Mouse (Mus musculus) embryonic stem cell, embryonic (primary cell): ENCODE measurements around the gene Sema6b.
"Not testable (repeated sequence)": the region's sequence is repeated elsewhere in the genome, so short reads cannot be mapped to it uniquely, and the experiment has no call there.

Source experiments
- CTCF ChIA-PET, 4 experiments: fragments of 300-600 bp in 2 of 4; fragments of 350-600 bp in 2 of 4; sonication (Branson Sonifier 250); formaldehyde crosslinking; loops; one replicate each; lab custom pipeline; 2022; ENCODE audit warnings: inconsistent platforms in 2 of 4; lab: Charles Lee
- POLR2A ChIA-PET, 4 experiments: fragments of 300-600 bp in 2 of 4; fragments of 350-600 bp in 2 of 4; sonication (Branson Sonifier 250); formaldehyde crosslinking; loops; one replicate each; lab custom pipeline; 2022; ENCODE audit warnings: antibody characterized with exemption in 4 of 4, inconsistent platforms in 1 of 4; lab: Charles Lee

Gene Sema6b

GRCm38 (mm10) chr17:56111864-56112263, 28.3 kb downstream of the Sema6b start:
- ChIA-PET CTCF (interaction anchor here (0.5 to 2.6 kb wide), 49 partner anchors 9 to 441 kb away, joined by 3 to 18 read pairs (median 4); partner anchors contain the start of genes Lrg1 (in 2 of the 4), Sema6b (in 2 of the 4) and Dpp9 (in 1 of the 4)), POLR2A (interaction anchor here in 3 of 4 experiments (0.7 to 1.9 kb wide), 8 partner anchors 14 to 239 kb away, joined by 3 to 4 read pairs (median 3); partner anchors contain the start of gene Hdgfl2 (in 1 of the 3))

DNA sequence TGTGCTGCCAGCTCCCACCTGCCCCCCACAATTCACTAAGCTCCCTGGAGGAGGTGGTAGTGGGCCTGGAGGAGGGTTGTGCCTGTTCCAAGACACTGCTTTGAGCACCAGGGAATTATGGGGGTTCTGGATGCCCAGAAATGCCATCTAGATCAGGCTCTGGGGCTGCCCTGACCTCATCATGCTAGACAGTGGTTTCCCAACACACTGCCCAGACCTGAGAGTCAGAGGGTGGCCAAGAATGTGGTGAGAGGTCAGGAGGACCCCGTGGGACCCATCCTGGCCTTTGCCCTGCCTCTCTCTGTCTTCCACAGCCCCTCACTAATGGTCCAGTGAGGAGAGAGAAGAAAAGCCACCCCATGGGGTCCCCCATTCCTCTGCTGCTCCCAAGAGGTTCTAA, 29.1 kb downstream of the Sema6b start:
- ChIA-PET POLR2A (interaction anchor here in 2 of 4 experiments (0.7 to 1.1 kb wide), 3 partner anchors 15 to 521 kb away, joined by 3 to 4 read pairs (median 3); no protein-coding TSS in a partner anchor), CTCF (interaction anchor here (0.9 to 2.6 kb wide), 23 partner anchors 9 to 240 kb away, joined by 3 to 18 read pairs (median 5); partner anchors contain the start of genes Dpp9 (in 1 of the 4), Lrg1 (in 1 of the 4) and Sema6b (in 1 of the 4))

DNA sequence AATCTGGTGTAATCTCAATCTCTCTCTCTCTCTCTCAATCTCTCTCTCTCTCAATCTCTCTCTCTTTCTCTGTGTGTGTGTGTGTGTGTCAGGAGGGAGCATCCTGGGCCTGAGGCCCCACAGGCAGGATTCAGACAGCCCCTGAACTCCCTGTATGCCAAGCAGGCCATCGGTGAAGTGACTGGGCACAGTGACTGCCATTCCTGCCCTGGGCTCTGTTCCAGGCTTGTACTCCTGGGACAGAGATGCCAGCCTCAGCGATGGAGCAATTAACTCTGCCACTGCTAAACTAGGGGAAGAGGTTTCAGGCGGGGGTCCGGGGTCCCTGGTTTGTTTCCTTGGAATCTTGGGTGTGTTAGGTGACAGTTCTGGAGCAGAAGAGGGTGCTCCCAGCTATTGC, 29.6 kb downstream of the Sema6b start:
- POLR2A ChIA-PET: no interaction called here

GRCm38 (mm10) chr17:56109219-56110051, 30.7 kb downstream of the Sema6b start, which contains the start of gene Plin4:
Plin4 (minus strand) TSS chr17:56109803.
- CTCF ChIA-PET: interaction anchor here in 2 of 4 experiments (0.6 to 1.8 kb wide), 6 partner anchors 8 to 242 kb away, joined by 3 to 7 read pairs (median 4); partner anchors contain the start of genes Plin5 (in 1 of the 2) and Sh3gl1 (in 1 of the 2)
- POLR2A ChIA-PET: interaction anchor here in 2 of 4 experiments (0.8 to 2.4 kb wide), 10 partner anchors 8 to 152 kb away, joined by 3 to 9 read pairs (median 3); partner anchors contain the start of genes Chaf1a (in 1 of the 2), Hdgfl2 (in 1 of the 2) and Plin5 (in 1 of the 2)

More for the DNA sequence above, 29.6 kb downstream of the Sema6b start:
- CTCF ChIA-PET: interaction anchor here in 2 of 4 experiments (2.1 to 2.6 kb wide), 3 partner anchors 14 to 153 kb away, joined by 9 to 18 read pairs (median 10); no protein-coding TSS in a partner anchor

DNA sequence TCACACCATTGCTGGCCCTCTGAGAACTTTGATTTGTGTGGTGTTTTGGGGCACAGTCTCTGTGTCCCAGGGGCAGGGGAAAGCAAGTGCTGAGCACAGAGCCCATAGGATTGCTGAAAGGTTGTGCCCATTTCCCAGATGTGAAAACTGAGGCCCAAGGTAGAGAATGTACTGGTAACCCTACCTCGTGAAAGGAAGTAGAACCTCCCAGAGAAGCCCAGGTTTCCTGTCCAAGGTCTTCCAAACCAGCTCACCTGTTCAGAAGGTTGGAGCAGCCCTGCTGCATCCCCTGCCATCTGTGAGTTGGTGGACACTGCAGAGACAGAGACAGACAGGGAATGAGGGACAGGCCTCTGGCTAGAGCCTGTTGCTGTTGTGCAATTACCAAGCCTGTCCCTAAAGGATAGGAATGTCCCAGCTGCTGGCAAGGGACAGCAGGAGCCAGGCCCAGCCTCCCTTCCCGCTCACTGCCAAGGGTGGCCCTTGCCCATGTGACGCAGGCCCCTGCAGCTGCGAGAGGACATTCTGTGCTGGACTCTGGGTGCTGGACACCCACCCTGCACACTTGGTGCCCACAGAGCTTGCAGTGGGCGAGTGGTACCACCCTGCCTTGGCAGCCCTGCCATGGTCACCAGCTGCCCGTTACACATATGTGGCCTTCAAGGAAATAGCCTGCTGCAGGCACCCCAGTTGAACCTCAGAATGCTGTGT, 31.7 kb downstream of the Sema6b start:
- POLR2A ChIA-PET: interaction anchor here in 2 of 4 experiments (0.8 to 2.4 kb wide), 9 partner anchors 9 to 117 kb away, joined by 3 to 9 read pairs (median 3); partner anchors contain the start of genes Chaf1a (in 1 of the 2), Hdgfl2 (in 1 of the 2) and Plin5 (in 1 of the 2)
- CTCF ChIA-PET: interaction anchor here in 1 of 4 experiments (1.2 to 1.8 kb wide), 2 partner anchors 9 to 23 kb away, joined by 6 to 7 read pairs; partner anchors contain the start of gene Plin5

GRCm38 (mm10) chr17:56107736-56108135, 32.4 kb downstream of the Sema6b start:
- CTCF ChIA-PET: interaction anchor here in 2 of 4 experiments (0.7 to 1.8 kb wide), 2 partner anchors 10 to 94 kb away, joined by 3 to 7 read pairs; partner anchors contain the start of gene Plin5 (in 1 of the 2)

DNA sequence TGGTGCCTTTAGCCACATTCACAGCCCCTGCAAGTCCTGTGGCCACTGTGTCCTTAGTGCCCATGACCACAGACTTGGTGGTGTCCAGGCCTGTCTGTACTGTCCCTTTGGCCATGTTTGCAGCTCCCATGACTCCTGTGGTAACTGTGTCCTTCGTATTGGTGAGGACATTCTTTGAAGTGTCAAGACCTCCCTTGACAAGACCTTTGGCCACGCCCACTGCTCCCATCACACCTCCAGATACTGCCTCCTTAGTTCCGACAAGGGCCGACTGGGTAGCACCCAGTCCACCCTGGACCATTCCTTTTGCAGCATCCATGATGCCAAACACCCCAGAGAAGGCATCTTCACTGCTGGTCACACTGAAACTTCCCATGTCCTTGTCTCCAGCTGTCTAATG, 33.2 kb downstream of the Sema6b start:
- ChIA-PET CTCF (interaction anchor here in 2 of 4 experiments (0.5 to 0.9 kb wide), 3 partner anchors 10 to 244 kb away, joined by 3 to 9 read pairs (median 6); no protein-coding TSS in a partner anchor), POLR2A (interaction anchor here in 3 of 4 experiments (0.5 to 2.4 kb wide), 4 partner anchors 10 to 405 kb away, joined by 3 to 9 read pairs (median 4); partner anchors contain the start of genes Hdgfl2 (in 1 of the 3) and Plin5 (in 1 of the 3))

More at GRCm38 (mm10) chr17:56107736-56108135, 32.4 kb downstream of the Sema6b start:
- POLR2A ChIA-PET: interaction anchor here in 1 of 4 experiments (1.1 to 2.4 kb wide), 2 partner anchors 10 to 29 kb away, joined by 3 to 9 read pairs; partner anchors contain the start of genes Hdgfl2 and Plin5

DNA sequence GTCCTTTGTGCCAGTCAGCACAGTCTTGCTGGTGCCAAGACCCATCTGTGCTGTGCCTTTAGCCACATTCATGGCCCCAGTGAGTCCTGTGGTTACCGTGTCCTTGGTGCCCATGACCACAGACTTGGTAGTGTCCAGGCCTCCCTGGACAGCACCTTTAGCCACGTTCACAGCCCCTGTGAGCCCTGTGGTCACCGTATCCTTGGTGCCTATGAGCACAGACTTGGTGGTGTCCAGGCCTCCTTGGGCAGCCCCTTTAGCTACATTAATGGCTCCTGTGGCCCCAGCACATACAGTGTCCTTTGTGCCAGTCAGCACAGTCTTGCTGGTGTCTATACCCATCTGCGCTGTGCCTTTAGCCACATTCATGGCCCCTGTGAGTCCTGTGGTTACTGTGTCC, 33.7 kb downstream of the Sema6b start:
- POLR2A ChIA-PET: not testable (repeated sequence)
- CTCF ChIA-PET: interaction anchor here in 1 of 4 experiments (0.9 kb wide), 1 partner anchor 19 kb away, joined by 9 read pairs; no protein-coding TSS in a partner anchor

DNA sequence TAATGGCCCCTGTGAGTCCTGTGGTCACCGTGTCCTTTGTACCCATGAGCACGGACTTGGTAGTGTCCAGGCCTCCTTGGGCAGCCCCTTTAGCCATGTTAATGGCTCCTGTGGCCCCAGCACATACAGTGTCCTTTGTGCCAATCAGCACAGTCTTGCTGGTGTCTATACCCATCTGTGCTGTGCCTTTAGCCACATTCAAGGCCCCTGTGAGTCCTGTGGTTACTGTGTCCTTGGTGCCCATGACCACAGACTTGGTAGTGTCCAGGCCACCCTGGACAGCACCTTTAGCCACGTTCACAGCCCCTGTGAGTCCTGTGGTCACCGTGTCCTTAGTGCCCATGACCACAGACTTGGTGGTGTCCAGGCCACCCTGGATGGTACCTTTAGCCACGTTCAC, 35.3 kb downstream of the Sema6b start:
- POLR2A ChIA-PET, CTCF ChIA-PET: not testable (repeated sequence)

DNA sequence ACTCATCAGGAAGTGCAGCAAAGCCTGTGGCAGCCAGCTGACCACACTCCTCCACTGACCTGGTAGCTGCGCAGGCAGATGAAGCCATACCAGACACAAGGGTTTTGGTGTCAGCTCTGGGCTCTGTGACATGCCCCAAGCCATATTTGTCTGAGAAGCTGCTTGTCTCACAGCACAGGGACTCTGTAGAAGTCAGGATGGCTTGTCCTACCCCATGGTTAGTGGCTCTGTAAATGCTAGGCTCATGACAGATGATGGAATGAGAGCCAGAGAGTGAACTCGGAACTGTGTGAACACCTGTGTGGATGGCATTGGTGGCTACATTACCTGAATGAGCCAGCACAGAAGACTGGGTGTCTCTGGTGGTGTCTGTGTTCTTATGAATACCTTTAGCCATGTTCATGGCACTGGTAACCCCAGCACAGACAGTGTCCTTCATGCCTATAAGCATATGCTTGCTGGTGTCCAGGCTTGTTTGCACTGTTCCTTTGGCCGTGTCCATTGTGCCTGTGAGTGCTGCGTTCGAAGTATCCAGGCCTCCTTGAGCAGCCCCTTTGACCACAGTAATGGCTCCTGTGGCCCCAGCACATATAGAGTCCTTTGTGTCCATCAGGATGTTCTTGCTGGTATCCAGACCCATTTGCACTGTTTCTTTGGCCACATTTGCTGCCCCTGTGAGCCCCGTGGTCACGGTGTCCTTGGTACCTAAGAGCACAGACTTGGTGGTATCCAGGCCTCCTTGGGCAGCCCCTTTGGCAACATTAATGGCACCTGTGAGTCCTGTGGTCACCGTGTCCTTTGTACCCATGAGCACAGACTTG, 36.5 kb downstream of the Sema6b start:
- POLR2A ChIA-PET: interaction anchor here in 2 of 4 experiments (1.2 to 2.2 kb wide), 3 partner anchors 25 to 34 kb away, joined by 3 to 9 read pairs (median 4); partner anchors contain the start of gene Hdgfl2 (in 1 of the 2)
- CTCF ChIA-PET: interaction anchor here in 1 of 4 experiments (1.1 kb wide), 1 partner anchor 24 kb away, joined by 3 read pairs; the partner anchor contains the start of gene Hdgfl2

DNA sequence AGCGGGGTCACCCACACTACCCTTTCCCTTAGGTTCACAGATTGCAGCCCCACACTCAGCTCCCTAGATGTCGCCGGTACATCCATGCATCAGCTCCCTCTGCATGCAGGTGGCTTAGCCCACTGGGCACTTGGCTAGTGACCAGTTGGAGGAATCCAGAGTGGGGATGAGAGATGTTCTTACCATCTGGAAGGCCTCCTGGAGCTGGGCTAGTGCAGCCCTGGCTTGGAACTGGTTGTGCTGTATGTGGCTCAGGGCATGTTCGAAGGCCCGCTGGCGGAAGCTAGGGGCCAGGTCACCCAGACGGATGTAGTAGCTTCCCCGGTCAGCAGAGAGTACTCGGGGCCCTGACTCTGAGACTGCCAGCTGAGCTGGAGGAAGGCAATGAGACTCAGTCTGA, 37.2 kb downstream of the Sema6b start:
- CTCF ChIA-PET: interaction anchor here in 3 of 4 experiments (1.1 to 1.4 kb wide), 3 partner anchors 9 to 24 kb away, joined by 3 to 6 read pairs (median 3); partner anchors contain the start of gene Hdgfl2 (in 1 of the 3)

GRCm38 (mm10) chr17:56102158-56102557, 38.0 kb downstream of the Sema6b start:
- POLR2A ChIA-PET: interaction anchor here in 3 of 4 experiments (0.6 to 2.6 kb wide), 12 partner anchors 9 to 257 kb away, joined by 3 to 9 read pairs (median 4); partner anchors contain the start of gene Hdgfl2 (in 2 of the 3)
- CTCF ChIA-PET: interaction anchor here (0.7 to 1.4 kb wide), 7 partner anchors 9 to 66 kb away, joined by 3 to 6 read pairs (median 3); partner anchors contain the start of gene Sh3gl1 (in 1 of the 4)

More for the DNA sequence above, 37.2 kb downstream of the Sema6b start:
- POLR2A ChIA-PET: interaction anchor here in 2 of 4 experiments (1.2 to 2.2 kb wide), 4 partner anchors 22 to 34 kb away, joined by 3 to 9 read pairs (median 4); partner anchors contain the start of gene Hdgfl2 (in 1 of the 2)

DNA sequence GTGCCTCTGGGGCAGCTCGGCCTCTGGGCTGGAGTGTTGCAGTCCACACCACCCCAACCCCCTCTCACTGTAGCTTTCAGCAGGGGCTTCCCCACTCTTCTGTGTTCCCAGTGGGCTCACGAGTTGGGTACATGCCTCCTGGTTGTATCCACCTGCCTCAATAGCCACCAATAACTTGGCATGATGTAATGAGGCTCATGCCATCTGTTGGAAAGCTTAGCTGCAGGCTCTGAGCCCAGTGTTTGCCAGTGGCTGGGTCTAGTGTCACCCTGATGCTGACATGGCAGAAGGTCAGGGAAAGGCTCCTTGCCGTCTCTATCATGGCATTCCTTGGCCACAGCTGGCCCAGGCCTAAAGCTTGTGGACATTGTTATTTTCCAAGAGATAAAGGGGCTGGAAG, 39.3 kb downstream of the Sema6b start:
- CTCF ChIA-PET: interaction anchor here in 2 of 4 experiments (0.6 to 1.7 kb wide), 3 partner anchors 11 to 31 kb away, joined by 5 to 8 read pairs (median 5); no protein-coding TSS in a partner anchor
- POLR2A ChIA-PET: interaction anchor here in 3 of 4 experiments (0.7 to 2.6 kb wide), 8 partner anchors 11 to 142 kb away, joined by 3 to 9 read pairs (median 4); partner anchors contain the start of genes Plin5 (in 2 of the 3), Hdgfl2 (in 1 of the 3) and Yju2 (in 1 of the 3)

- CTCF ChIA-PET: interaction anchor here in 3 of 4 experiments (0.6 to 1.6 kb wide), 5 partner anchors 11 to 255 kb away, joined by 3 to 4 read pairs (median 3); partner anchors contain the start of gene Plin4 (in 1 of the 3)
Observed at GRCm38 (mm10) chr17:56098711-56099572, 41.2 kb downstream of the Sema6b start.

More at GRCm38 (mm10) chr17:56098711-56099572, 41.2 kb downstream of the Sema6b start:
- POLR2A ChIA-PET: interaction anchor here in 2 of 4 experiments (0.8 to 3.2 kb wide), 6 partner anchors 9 to 31 kb away, joined by 3 to 9 read pairs (median 4); no protein-coding TSS in a partner anchor
